Mouse (Mus musculus) heart, postnatal 4 days (tissue): Measurements from ENCODE around the gene Ganab. TPM values are rescaled to one million over a fixed set of nuclear protein-coding genes. Genes with fewer than 3 reads are reported as not detected.
A peak's percentile ranks its signal among the peaks of the same experiment; 100 is the strongest.

Experiments
- DNase-seq: peaks from one replicate; pipeline ENCODE4 v3.0.0; 2021
- total RNA-seq, 2 experiments: library from RNA; stranded (reverse); gene quantifications; 2 replicates each; pipeline ENCODE4 v1.2.3; 2021

Gene Ganab
- total RNA-seq, 2 experiments from 2014 or later = 80.9 to 83.7 TPM

- peak; percentile 91 for DNase-seq
Observed at GRCm38 (mm10) chr19:8929224-8930088, 31.6 kb downstream of the Ganab start, which contains the start of the genes Rom1 and Eml3. Gene Rom1 (minus strand): TSS chr19:8929356. Gene Eml3 (plus strand): TSS chr19:8929552.

- no peak for DNase-seq
Observed at GRCm38 (mm10) chr19:8930117-8930516, 32.2 kb downstream of the Ganab start.

GRCm38 (mm10) chr19:8930771-8931170, 32.9 kb downstream of the Ganab start:
- no peak for DNase-seq

- no peak for DNase-seq
Observed at GRCm38 (mm10) chr19:8936736-8937135, 38.9 kb downstream of the Ganab start.

GRCm38 (mm10) chr19:8940526-8941133, 42.8 kb downstream of the Ganab start:
- DNase-seq = no peak

- DNase-seq = no peak
Observed at GRCm38 (mm10) chr19:8941136-8941514, 43.3 kb downstream of the Ganab start.

- peak; percentile 97 for DNase-seq
Observed at GRCm38 (mm10) chr19:8941515-8942217, 43.8 kb downstream of the Ganab start, which contains the start of gene Mta2. Gene Mta2 (plus strand): TSS chr19:8941875.

- peak; percentile 62 for DNase-seq
Observed at GRCm38 (mm10) chr19:8942276-8942964, 44.5 kb downstream of the Ganab start.

- DNase-seq = no peak
Observed at GRCm38 (mm10) chr19:8943047-8943446, 45.2 kb downstream of the Ganab start.

- DNase-seq = no peak
Observed at GRCm38 (mm10) chr19:8944062-8944461, 46.2 kb downstream of the Ganab start.

GRCm38 (mm10) chr19:8944750-8945149, 46.9 kb downstream of the Ganab start:
- DNase-seq = peak; percentile 88

- DNase-seq = no peak
Observed at GRCm38 (mm10) chr19:8945251-8945650, 47.4 kb downstream of the Ganab start.

GRCm38 (mm10) chr19:8946929-8947328, 49.1 kb downstream of the Ganab start:
- no peak for DNase-seq

- no peak for DNase-seq
Observed at GRCm38 (mm10) chr19:8950190-8950589, 52.3 kb downstream of the Ganab start.

- no peak for DNase-seq
Observed at GRCm38 (mm10) chr19:8952241-8952640, 54.4 kb downstream of the Ganab start.

GRCm38 (mm10) chr19:8953135-8954039, 55.5 kb downstream of the Ganab start, which contains the start of gene Tut1:
Gene Tut1 (plus strand): TSS chr19:8953847.
- peak; percentile 93 for DNase-seq

GRCm38 (mm10) chr19:8954171-8954570, 56.3 kb downstream of the Ganab start:
- DNase-seq = no peak

GRCm38 (mm10) chr19:8962256-8962655, 64.4 kb downstream of the Ganab start:
- no peak for DNase-seq

- DNase-seq = no peak
Observed at GRCm38 (mm10) chr19:8965075-8965474, 67.2 kb downstream of the Ganab start.

- DNase-seq = peak; percentile 43
Observed at GRCm38 (mm10) chr19:8965771-8966170, 67.9 kb downstream of the Ganab start.

GRCm38 (mm10) chr19:8966198-8966589, 68.3 kb downstream of the Ganab start:
- no peak for DNase-seq
